Mouse (Mus musculus) midbrain, embryonic 14.5 days (tissue): ENCODE data around the gene Sema4a. TPM values are rescaled to one million over a fixed set of nuclear protein-coding genes. Genes with fewer than 3 reads are reported as not detected.

Experiments used
- ATAC-seq: fragments of 200-750 bp; cut with Nextera tagmentation; 2 replicates; pipeline ENCODE4 v1.8.0; 2017; ENCODE audit warnings: moderate number of reproducible peaks, moderate library complexity; ENCODE audit not compliant: low FRiP score, low TSS enrichment
- DNase-seq: peaks from one replicate; pipeline ENCODE4 v3.0.0-alpha.2; 2015
- H3K27ac ChIP-seq: fragments of 300-500 bp; sonication (generic); replicated peaks from 2 replicates; pipeline ENCODE4 v1.5.1; 2014; ENCODE audit warnings: mild to moderate bottlenecking, low read depth, low read length, moderate library complexity
- H3K27me3 ChIP-seq: fragments of 300-500 bp; sonication (generic); 2 replicates; pipeline ENCODE4 v1.6.1; 2014; ENCODE audit warnings: low read length, control low read depth, mixed read lengths; ENCODE audit not compliant: control insufficient read depth, insufficient read depth
- H3K36me3 ChIP-seq: fragments of 300-500 bp; sonication (generic); 2 replicates; pipeline ENCODE4 v1.6.1; 2014; ENCODE audit warnings: low read length, control low read depth; ENCODE audit not compliant: control insufficient read depth, insufficient read depth
- H3K4me1 ChIP-seq: fragments of 300-500 bp; sonication (generic); 2 replicates; pipeline ENCODE4 v1.6.1; 2014; ENCODE audit warnings: mild to moderate bottlenecking, antibody characterized with exemption, low read length, control low read depth; ENCODE audit not compliant: control insufficient read depth, insufficient read depth
- H3K4me2 ChIP-seq: fragments of 300-500 bp; sonication (generic); 2 replicates; pipeline ENCODE4 v1.6.1; 2014; ENCODE audit warnings: mild to moderate bottlenecking, low read length, moderate library complexity
- H3K4me3 ChIP-seq: fragments of 300-500 bp; sonication (generic); replicated peaks from 2 replicates; pipeline ENCODE4 v1.5.1; 2014; ENCODE audit warnings: low read depth, low read length
- H3K9ac ChIP-seq: fragments of 300-500 bp; sonication (generic); replicated peaks from 2 replicates; pipeline ENCODE4 v1.6.1; 2014; ENCODE audit warnings: mild to moderate bottlenecking, low read length, moderate library complexity
- H3K9me3 ChIP-seq: fragments of 300-500 bp; sonication (generic); 2 replicates; pipeline ENCODE4 v1.6.1; 2016; ENCODE audit warnings: low read length, control low read depth, mixed read lengths; ENCODE audit not compliant: control insufficient read depth
- WGBS: fragments of 180-500 bp; shearing (Covaris S2); extraction: QIAGEN DNeasy Blood & Tissue Kit; methylation state at CpG from one replicate; pipeline ENCODE4 v1.1.7; 2014; 5-methylcytosine and 5-hydroxymethylcytosine counted together
- polyA plus RNA-seq: library from polyadenylated mRNA; unstranded; fragments of >200 nt; fragmentation: Nextera tagmentation; extraction: Ambion mirVana; gene quantifications from 2 replicates; pipeline ENCODE4 v1.2.1, GENCODE M21; 2014

Gene Sema4a
- polyA plus RNA-seq, 1 experiment from 2014 or later: 28.8 TPM

- Histone ChIP-seq H3K9ac (no peak overlapping the region), H3K4me2 (no peak overlapping the region), H3K27me3 (no peaks in the 10 kb centered on the region), H3K4me3 (no peak overlapping the region), H3K36me3 (no peaks in the 10 kb centered on the region), H3K9me3 (no peaks in the 10 kb centered on the region), H3K27ac (no peak overlapping the region), H3K4me1 (peaks cover 13% of the 10 kb centered on the region)
- WGBS: 74% methylated on average over 9 of the region's 9 CpGs
- no peak for ATAC-seq
- DNase-seq: peak; percentile 37
These were observed 34.0 kb upstream of the Sema4a start for GRCm38 (mm10) chr3:88494836-88495628.

GRCm38 (mm10) chr3:88493706-88494582 lies 33.0 kb upstream of the Sema4a start:
- DNase-seq (no peak), ATAC-seq (no peak)
- Histone ChIP-seq H3K9me3 (no peaks in the 10 kb centered on the region), H3K4me3 (no peak overlapping the region), H3K27me3 (no peaks in the 10 kb centered on the region), H3K4me2 (no peak overlapping the region; the same call in 1 of the 2 replicates), H3K36me3 (no peaks in the 10 kb centered on the region), H3K27ac (no peak overlapping the region), H3K4me1 (peaks cover 13% of the 10 kb centered on the region), H3K9ac (no peak overlapping the region)
- WGBS: 78% methylated on average over 11 of the region's 11 CpGs

GRCm38 (mm10) chr3:88487396-88487795 lies 26.4 kb upstream of the Sema4a start:
- DNase-seq: no peak

GRCm38 (mm10) chr3:88486887-88487286 lies 25.9 kb upstream of the Sema4a start:
- Histone ChIP-seq H3K27ac (no peak overlapping the region), H3K4me2 (no peak overlapping the region), H3K4me3 (no peak overlapping the region), H3K9me3 (no peaks in the 10 kb centered on the region), H3K9ac (no peak overlapping the region), H3K36me3 (0 out of 2 replicates have a peak, but pooled peaks cover 9% of the 10 kb centered on the region), H3K27me3 (peaks cover 38% of the 10 kb centered on the region), H3K4me1 (no peaks in the 10 kb centered on the region; the same call in 1 of the 2 replicates)
- 81% methylated on average over 4 of the region's 4 CpGs for WGBS
- no peak for DNase-seq
- ATAC-seq: no peak

More at GRCm38 (mm10) chr3:88487396-88487795, 26.4 kb upstream of the Sema4a start:
- ATAC-seq: no peak
- Histone ChIP-seq H3K27ac (no peak overlapping the region), H3K9me3 (no peaks in the 10 kb centered on the region), H3K4me2 (no peak overlapping the region), H3K4me1 (peaks cover 2% of the 10 kb centered on the region), H3K36me3 (0 out of 2 replicates have a peak, but pooled peaks cover 9% of the 10 kb centered on the region), H3K27me3 (peaks cover 37% of the 10 kb centered on the region), H3K9ac (no peak overlapping the region), H3K4me3 (no peak overlapping the region)
- WGBS: 94% methylated on average over 1 of the region's 1 CpGs

- 0 out of 2 replicates have a peak, but pooled peaks cover 9% of the 10 kb centered on the region for H3K36me3 ChIP-seq
- H3K9ac ChIP-seq: no peak overlapping the region
- H3K27me3 ChIP-seq: peaks cover 38% of the 10 kb centered on the region
- DNase-seq (no peak), ATAC-seq (no peak)
- H3K4me2 ChIP-seq: no peak overlapping the region
- H3K9me3 ChIP-seq: no peaks in the 10 kb centered on the region
- WGBS: 67% methylated on average over 5 of the region's 5 CpGs
- H3K27ac ChIP-seq: no peak overlapping the region
- H3K4me3 ChIP-seq: no peak overlapping the region
- H3K4me1 ChIP-seq: no peaks in the 10 kb centered on the region; the same call in 1 of the 2 replicates
These were observed 25.1 kb upstream of the Sema4a start for GRCm38 (mm10) chr3:88486043-88486442.

- peak; percentile 38 for DNase-seq
- H3K36me3 ChIP-seq: 0 out of 2 replicates have a peak, but pooled peaks cover 9% of the 10 kb centered on the region
- H3K27ac ChIP-seq: no peak overlapping the region
- H3K4me3 ChIP-seq: peak overlapping the region; percentile 1; the same call in 1 of the 2 replicates
- H3K9ac ChIP-seq: no peak overlapping the region; the same call in 1 of the 2 replicates
- peaks cover 38% of the 10 kb centered on the region for H3K27me3 ChIP-seq
- H3K4me1 ChIP-seq: no peaks in the 10 kb centered on the region; the same call in 1 of the 2 replicates
- ATAC-seq: no peak
- WGBS: 7% methylated on average over 39 of the region's 39 CpGs
- H3K4me2 ChIP-seq: peak overlapping the region; percentile 33
- no peaks in the 10 kb centered on the region for H3K9me3 ChIP-seq
These were observed 23.8 kb upstream of the Sema4a start for GRCm38 (mm10) chr3:88484597-88485316.

- ATAC-seq (no peak; the same call in 1 of the 2 replicates), DNase-seq (peak; percentile 89)
- no peak overlapping the region for H3K4me2 ChIP-seq
- H3K27me3 ChIP-seq: peaks cover 38% of the 10 kb centered on the region
- no peaks in the 10 kb centered on the region; the same call in 1 of the 2 replicates for H3K4me1 ChIP-seq
- no peak overlapping the region for H3K4me3 ChIP-seq
- WGBS: 2% methylated on average over 5 of the region's 5 CpGs
- no peak overlapping the region for H3K9ac ChIP-seq
- 0 out of 2 replicates have a peak, but pooled peaks cover 9% of the 10 kb centered on the region for H3K36me3 ChIP-seq
- no peak overlapping the region for H3K27ac ChIP-seq
- no peaks in the 10 kb centered on the region for H3K9me3 ChIP-seq
These were observed 22.6 kb upstream of the Sema4a start for GRCm38 (mm10) chr3:88483621-88484020.

- H3K9me3 ChIP-seq: no peaks in the 10 kb centered on the region
- no peak overlapping the region for H3K9ac ChIP-seq
- DNase-seq (no peak), ATAC-seq (peak; percentile 43; the same call in 1 of the 2 replicates)
- no peak overlapping the region for H3K27ac ChIP-seq
- H3K27me3 ChIP-seq: peaks cover 38% of the 10 kb centered on the region
- H3K4me2 ChIP-seq: no peak overlapping the region
- WGBS: 79% methylated on average over 8 of the region's 8 CpGs
- no peaks in the 10 kb centered on the region; the same call in 1 of the 2 replicates for H3K4me1 ChIP-seq
- 0 out of 2 replicates have a peak, but pooled peaks cover 9% of the 10 kb centered on the region for H3K36me3 ChIP-seq
- H3K4me3 ChIP-seq: no peak overlapping the region
These were observed 22.2 kb upstream of the Sema4a start for GRCm38 (mm10) chr3:88483141-88483540.
